Mouse (Mus musculus): ENCODE measurements around the gene Exosc7. TPM values are rescaled to one million over a fixed set of nuclear protein-coding genes. Genes with fewer than 3 reads are reported as not detected.

Gene Exosc7
- polyA plus RNA-seq, 1 experiment, result 44.4 TPM

DNA sequence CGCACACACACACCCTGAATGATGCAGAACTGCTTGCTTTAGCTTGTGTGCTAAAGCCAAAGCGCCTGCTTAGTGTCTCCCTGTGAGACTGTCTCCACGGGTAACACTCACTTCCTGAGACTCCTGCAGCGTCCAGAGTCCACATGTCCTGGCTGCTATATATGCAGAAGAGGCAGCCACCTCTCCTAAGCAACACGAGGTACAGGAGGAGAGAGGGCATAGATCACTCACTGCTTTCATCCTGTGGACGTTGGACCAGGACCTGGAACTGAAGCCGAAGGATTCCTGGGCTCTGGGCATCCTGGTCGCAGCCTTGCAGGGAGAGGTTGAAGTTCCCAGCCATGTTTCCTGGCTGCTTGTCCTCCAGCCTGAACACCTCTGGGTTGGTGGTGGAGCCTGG, 70.2 kb downstream of the Exosc7 start:
- H3K4me3 ChIP-seq (replicated peaks; ENCODE audit: control insufficient read depth, low read depth, low read length), result no peak overlapping the region
- no peak for TF ChIP-seq CTCF (IDR thresholded peaks at IDR 0.05; ENCODE audit: control insufficient read depth, insufficient read depth, low read length)
- H3K27ac ChIP-seq (ENCODE audit: control insufficient read depth, insufficient read depth, low read depth, low read length, poor library complexity), result no peak overlapping the region
- WGBS, result 71% methylated on average over 8 of the region's 8 CpGs
- H3K4me1 ChIP-seq (ENCODE audit: control insufficient read depth, insufficient read depth, low read length), result peaks cover 5% of the 10 kb centered on the region

DNA sequence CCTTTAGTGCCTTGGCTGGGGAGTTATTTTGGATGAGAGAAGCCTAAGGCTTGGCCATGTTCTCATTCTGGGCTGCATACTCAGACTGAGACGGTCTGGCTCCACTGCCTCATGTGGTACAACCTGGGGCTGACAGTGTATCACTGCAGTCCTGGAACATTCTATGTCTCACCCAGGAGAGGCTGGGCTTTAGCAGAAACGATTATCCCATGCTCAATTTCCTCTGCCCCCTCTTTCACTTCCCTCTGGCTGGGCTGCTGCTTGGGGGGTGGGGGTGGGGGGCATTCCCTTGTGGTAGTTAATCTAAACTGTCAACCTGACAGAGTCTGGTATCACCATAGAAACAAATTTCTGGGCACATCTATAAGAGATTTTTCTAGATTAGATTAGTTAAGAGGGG, 72.5 kb downstream of the Exosc7 start:
- peaks cover 3% of the 10 kb centered on the region for H3K4me1 ChIP-seq (ENCODE audit: control insufficient read depth, insufficient read depth, low read length)
- no peak overlapping the region for H3K27ac ChIP-seq (ENCODE audit: control insufficient read depth, insufficient read depth, low read depth, low read length, poor library complexity)
- TF ChIP-seq CTCF (IDR thresholded peaks at IDR 0.05; ENCODE audit: control insufficient read depth, insufficient read depth, low read length) (no peak), POLR2A (IDR thresholded peaks at IDR 0.05; ENCODE audit: borderline replicate concordance, control insufficient read depth, low read depth, low read length) (no peak)
- WGBS, result 15% methylated on average over 2 of the region's 2 CpGs
- no peak overlapping the region for H3K4me3 ChIP-seq (replicated peaks; ENCODE audit: control insufficient read depth, low read depth, low read length)

Other genes starting within 250 kb of the Exosc7 start
- 11.4 and 26.8 TPM in 2 replicates for gene Zfp445, start 247.2 kb upstream of the Exosc7 start, polyA plus RNA-seq (2011; ENCODE audit: insufficient read depth, insufficient read length, low replicate concordance, missing spikeins)
- gene Zkscan7, start 227.5 kb upstream of the Exosc7 start, polyA plus RNA-seq (2011; ENCODE audit: insufficient read depth, insufficient read length, low replicate concordance, missing spikeins), result 0.40 and 1.5 TPM in 2 replicates
- 1.8 TPM in 1 of 2 replicates, not detected in the other for gene Zfp105, start 190.1 kb upstream of the Exosc7 start, polyA plus RNA-seq (2011; ENCODE audit: insufficient read depth, insufficient read length, low replicate concordance, missing spikeins)
- 10.9 and 20.8 TPM in 2 replicates for gene 1110059G10Rik, start 162.2 kb upstream of the Exosc7 start, polyA plus RNA-seq (2011; ENCODE audit: insufficient read depth, insufficient read length, low replicate concordance, missing spikeins)
- gene Kif15, start 162.2 kb upstream of the Exosc7 start, polyA plus RNA-seq (2011; ENCODE audit: insufficient read depth, insufficient read length, low replicate concordance, missing spikeins), result 104 and 108 TPM in 2 replicates
- 2.2 and 13.3 TPM in 2 replicates for gene Tmem42, start 91.9 kb upstream of the Exosc7 start, polyA plus RNA-seq (2011; ENCODE audit: insufficient read depth, insufficient read length, low replicate concordance, missing spikeins)
- gene Tgm4, start 78.5 kb upstream of the Exosc7 start, polyA plus RNA-seq (2011; ENCODE audit: insufficient read depth, insufficient read length, low replicate concordance, missing spikeins), result 0.47 TPM in 1 of 2 replicates, not detected in the other
- gene Zdhhc3, start within 50 bp of the Exosc7 start, polyA plus RNA-seq (2011; ENCODE audit: insufficient read depth, insufficient read length, low replicate concordance, missing spikeins), result 19.1 and 36.1 TPM in 2 replicates
- gene Clec3b, start 37.7 kb downstream of the Exosc7 start, polyA plus RNA-seq (2011; ENCODE audit: insufficient read depth, insufficient read length, low replicate concordance, missing spikeins), result 2.0 and 3.1 TPM in 2 replicates
- not detected in 2 replicates for gene Cdcp1, start 102.8 kb downstream of the Exosc7 start, polyA plus RNA-seq (2011; ENCODE audit: insufficient read depth, insufficient read length, low replicate concordance, missing spikeins)
- 3.2 and 6.2 TPM in 2 replicates for gene Tmem158, start 147.5 kb downstream of the Exosc7 start, polyA plus RNA-seq (2011; ENCODE audit: insufficient read depth, insufficient read length, low replicate concordance, missing spikeins)